Mouse (Mus musculus): ENCODE data around the gene Tfap4. TPM values are rescaled to one million over a fixed set of nuclear protein-coding genes. Genes with fewer than 3 reads are reported as not detected.

The Tfap4 gene
- polyA plus RNA-seq, 1 experiment from 2014 or later = 28.6 TPM

DNA sequence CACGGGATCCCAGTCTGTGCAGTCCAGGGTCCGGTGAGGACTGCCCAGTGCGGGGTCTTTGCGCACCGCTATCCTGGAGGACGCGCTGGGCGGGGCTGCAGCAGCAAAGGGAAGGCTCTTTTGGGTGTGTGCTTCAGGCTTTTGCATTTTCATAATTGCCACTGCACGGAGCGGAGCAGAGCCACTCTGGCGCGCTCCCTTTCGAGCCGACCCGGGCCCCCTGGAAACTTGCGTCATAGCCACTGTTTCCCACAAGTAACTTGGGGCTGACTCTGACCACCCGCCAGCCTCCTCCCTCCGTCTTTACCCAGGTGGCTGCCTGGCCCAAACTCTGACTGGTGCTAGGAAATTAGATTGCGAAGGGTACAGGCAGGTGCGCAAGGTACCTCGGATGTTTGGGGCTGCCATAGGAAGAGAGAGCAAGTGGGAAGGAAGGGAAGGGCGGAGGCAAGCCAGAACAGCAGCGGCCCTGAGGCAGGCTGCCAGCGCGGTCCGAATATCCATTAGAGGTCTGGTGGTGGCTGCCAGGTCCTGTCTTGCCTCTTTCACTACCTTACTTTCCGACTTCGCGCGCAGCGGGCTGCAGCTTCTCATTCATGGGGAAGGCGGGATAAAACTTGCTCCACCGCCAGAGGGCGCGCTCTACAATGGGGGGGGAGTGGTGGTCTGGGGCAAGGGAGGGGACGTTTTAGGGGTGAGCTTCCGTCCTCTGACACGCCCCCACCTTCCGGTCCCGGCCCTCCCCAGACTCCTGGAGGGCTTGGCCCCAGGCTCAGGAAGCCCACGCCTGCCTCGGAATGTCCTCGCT is 695 bp upstream of the Tfap4 start:
- peak overlapping the region; percentile 92 for H3K27ac ChIP-seq (ENCODE audit: low read depth, low read length)
- ATAC-seq (replicated peaks; ENCODE audit: low FRiP score) (peak; percentile 49), DNase-seq (ENCODE audit: low spot score) (peak; percentile 85)
- no peaks in the 10 kb centered on the region; the same call in 1 of the 2 replicates for H3K36me3 ChIP-seq (ENCODE audit: control insufficient read depth, insufficient read depth, low read length)
- H3K4me2 ChIP-seq (ENCODE audit: low read depth, low read length, severe bottlenecking) = peak overlapping the region; percentile 92
- peak overlapping the region; percentile 90 for H3K9ac ChIP-seq (ENCODE audit: low read length)
- no peaks in the 10 kb centered on the region for H3K9me3 ChIP-seq (ENCODE audit: control insufficient read depth, low read length)
- peak overlapping the region; percentile 78 for H3K4me3 ChIP-seq (ENCODE audit: low read depth, low read length)
- H3K4me1 ChIP-seq (replicated peaks; ENCODE audit: control insufficient read depth, insufficient read depth, low read length) = peaks cover 4% of the 10 kb centered on the region; the same call in 1 of the 2 replicates
- H3K27me3 ChIP-seq (ENCODE audit: control insufficient read depth, insufficient read depth, low read length) = no peaks in the 10 kb centered on the region
- 2% methylated on average over 37 of the region's 43 CpGs for WGBS

DNA sequence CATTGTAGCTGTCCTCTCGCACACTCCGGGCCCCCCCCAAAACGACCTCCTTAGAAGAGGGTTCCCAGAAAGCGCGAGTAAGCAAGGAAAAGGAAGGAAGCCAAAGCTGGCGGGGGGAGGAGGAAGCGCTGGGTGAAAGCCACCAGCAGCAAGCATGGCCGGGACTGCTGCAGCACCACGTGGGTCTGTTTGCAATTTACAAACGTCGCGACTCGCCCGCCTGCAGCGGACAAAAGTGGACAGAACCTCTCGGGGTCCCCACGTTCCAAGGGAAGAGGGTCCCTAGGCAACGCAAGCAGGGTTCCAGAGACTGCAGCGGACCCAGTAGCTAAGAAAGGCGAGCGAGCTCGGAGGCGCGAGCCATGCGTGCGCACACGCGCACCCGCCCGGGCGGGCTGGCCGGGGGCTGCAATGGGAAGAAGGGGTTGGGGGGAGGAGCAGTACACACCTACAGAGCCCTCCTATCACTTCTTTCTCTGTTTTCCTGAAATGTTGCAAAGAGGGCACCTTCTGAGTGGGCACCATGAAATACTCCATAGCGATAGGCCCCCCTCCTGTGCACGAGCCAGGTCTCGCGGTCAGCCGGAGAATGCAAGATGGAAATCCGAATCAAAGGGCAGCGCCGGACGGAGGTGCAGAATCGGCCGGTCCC is 548 bp downstream of the Tfap4 start:
- Histone ChIP-seq H3K27ac (ENCODE audit: low read depth, low read length) (peak overlapping the region; percentile 92), H3K4me1 (replicated peaks; ENCODE audit: control insufficient read depth, insufficient read depth, low read length) (peaks cover 4% of the 10 kb centered on the region; the same call in 1 of the 2 replicates), H3K27me3 (ENCODE audit: control insufficient read depth, insufficient read depth, low read length) (no peaks in the 10 kb centered on the region), H3K9ac (ENCODE audit: low read length) (peak overlapping the region; percentile 90), H3K4me2 (ENCODE audit: low read depth, low read length, severe bottlenecking) (peak overlapping the region; percentile 92), H3K4me3 (ENCODE audit: low read depth, low read length) (peak overlapping the region; percentile 78), H3K36me3 (ENCODE audit: control insufficient read depth, insufficient read depth, low read length) (no peaks in the 10 kb centered on the region; the same call in 1 of the 2 replicates), H3K9me3 (ENCODE audit: control insufficient read depth, low read length) (no peaks in the 10 kb centered on the region)
- 1% methylated on average over 43 of the region's 43 CpGs for WGBS
- DNase-seq (ENCODE audit: low spot score) (peak; percentile 78), ATAC-seq (replicated peaks; ENCODE audit: low FRiP score) (peak; percentile 43)

DNA sequence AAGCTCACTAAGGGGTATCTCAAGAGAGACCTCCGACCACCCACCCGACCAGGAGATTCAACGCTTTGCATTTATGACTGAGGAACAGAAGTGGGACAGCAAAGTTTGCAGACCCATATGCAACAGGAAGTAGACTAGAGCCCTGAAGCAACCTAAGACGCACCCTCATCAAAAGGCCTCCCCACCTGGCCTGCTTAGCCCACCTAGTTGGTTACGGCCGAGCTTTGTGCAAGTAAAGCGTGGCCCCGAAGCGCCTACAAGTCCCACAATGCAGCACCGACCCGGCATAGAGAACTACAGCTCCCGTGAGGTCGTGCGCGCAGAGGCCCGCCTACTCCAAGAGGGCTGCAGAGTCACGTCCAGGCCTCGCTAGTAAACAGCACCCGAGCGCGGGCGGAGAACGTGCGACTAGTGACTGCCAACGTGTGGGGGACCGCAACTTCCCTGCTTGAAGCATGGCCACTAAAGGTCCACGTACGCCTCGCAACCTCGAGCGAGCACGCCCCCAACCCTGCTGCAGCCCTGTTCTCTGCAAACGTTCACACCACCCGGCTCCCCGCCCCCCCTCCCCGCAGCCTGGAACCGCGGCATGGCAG is 1.2 kb downstream of the Tfap4 start:
- H3K27me3 ChIP-seq (ENCODE audit: control insufficient read depth, insufficient read depth, low read length) = no peaks in the 10 kb centered on the region
- H3K9me3 ChIP-seq (ENCODE audit: control insufficient read depth, low read length) = no peaks in the 10 kb centered on the region
- H3K9ac ChIP-seq (ENCODE audit: low read length) = peak overlapping the region; percentile 90
- H3K4me2 ChIP-seq (ENCODE audit: low read depth, low read length, severe bottlenecking) = peak overlapping the region; percentile 92
- H3K4me3 ChIP-seq (ENCODE audit: low read depth, low read length) = peak overlapping the region; percentile 78
- no peaks in the 10 kb centered on the region; the same call in 1 of the 2 replicates for H3K36me3 ChIP-seq (ENCODE audit: control insufficient read depth, insufficient read depth, low read length)
- ATAC-seq (replicated peaks; ENCODE audit: low FRiP score) (peak; percentile 93), DNase-seq (ENCODE audit: low spot score) (peak; percentile 95)
- WGBS = under 1% methylated on average over 38 of the region's 38 CpGs
- H3K4me1 ChIP-seq (replicated peaks; ENCODE audit: control insufficient read depth, insufficient read depth, low read length) = peaks cover 4% of the 10 kb centered on the region; the same call in 1 of the 2 replicates
- H3K27ac ChIP-seq (ENCODE audit: low read depth, low read length) = peak overlapping the region; percentile 92

DNA sequence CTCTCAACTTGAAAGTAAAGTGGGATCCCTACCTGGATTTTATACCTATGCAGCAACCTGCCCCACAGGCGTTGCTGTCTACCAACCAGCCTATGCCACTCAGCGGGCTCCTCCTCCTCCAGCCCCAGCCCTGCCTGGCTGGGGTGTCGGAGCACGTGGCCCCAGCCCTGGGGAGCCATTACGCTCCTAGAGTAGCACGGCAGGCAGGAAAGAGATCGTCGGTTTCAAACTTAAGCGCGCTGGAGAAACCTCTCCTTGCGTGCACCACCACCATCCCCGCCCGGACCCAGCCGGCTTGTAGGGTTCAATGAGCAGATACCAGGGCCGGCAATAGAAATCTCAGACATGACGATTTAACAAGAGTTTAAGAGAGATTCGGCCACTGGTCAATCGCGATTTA is 1.7 kb downstream of the Tfap4 start:
- Histone ChIP-seq H3K9ac (ENCODE audit: low read length) (peak overlapping the region; percentile 90), H3K4me1 (replicated peaks; ENCODE audit: control insufficient read depth, insufficient read depth, low read length) (peaks cover 4% of the 10 kb centered on the region; the same call in 1 of the 2 replicates), H3K4me3 (ENCODE audit: low read depth, low read length) (peak overlapping the region; percentile 78), H3K36me3 (ENCODE audit: control insufficient read depth, insufficient read depth, low read length) (no peaks in the 10 kb centered on the region; the same call in 1 of the 2 replicates), H3K27ac (ENCODE audit: low read depth, low read length) (peak overlapping the region; percentile 92; the same call in 1 of the 2 replicates), H3K27me3 (ENCODE audit: control insufficient read depth, insufficient read depth, low read length) (no peaks in the 10 kb centered on the region), H3K4me2 (ENCODE audit: low read depth, low read length, severe bottlenecking) (peak overlapping the region; percentile 92), H3K9me3 (ENCODE audit: control insufficient read depth, low read length) (no peaks in the 10 kb centered on the region)
- ATAC-seq (replicated peaks; ENCODE audit: low FRiP score) (peak; percentile 39), DNase-seq (ENCODE audit: low spot score) (peak; percentile 74)
- WGBS = under 1% methylated on average over 19 of the region's 19 CpGs

DNA sequence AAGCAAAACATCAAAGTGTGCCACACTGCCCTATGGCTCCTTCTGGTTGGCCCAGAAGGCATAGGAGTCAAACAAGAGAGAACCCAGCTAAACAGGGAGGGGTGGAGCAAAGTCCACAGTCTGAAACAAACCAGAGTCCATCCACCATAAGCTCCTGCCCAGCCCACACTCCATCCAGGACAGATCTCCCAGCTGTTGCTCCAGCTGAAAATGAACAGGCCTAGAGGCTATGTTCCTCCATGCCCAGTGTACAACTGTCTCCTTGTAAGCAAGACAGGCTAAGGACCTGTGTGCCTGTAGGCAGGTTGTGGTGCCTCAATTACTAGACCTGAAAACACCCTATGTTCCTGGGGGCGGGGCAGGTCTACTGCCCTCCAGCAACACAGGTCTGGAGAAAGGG is 2.6 kb downstream of the Tfap4 start:
- Histone ChIP-seq H3K4me2 (ENCODE audit: low read depth, low read length, severe bottlenecking) (peak overlapping the region; percentile 92; the same call in 1 of the 2 replicates), H3K27ac (ENCODE audit: low read depth, low read length) (no peak overlapping the region), H3K36me3 (ENCODE audit: control insufficient read depth, insufficient read depth, low read length) (no peaks in the 10 kb centered on the region; the same call in 1 of the 2 replicates), H3K4me3 (ENCODE audit: low read depth, low read length) (peak overlapping the region; percentile 78), H3K27me3 (ENCODE audit: control insufficient read depth, insufficient read depth, low read length) (no peaks in the 10 kb centered on the region), H3K4me1 (replicated peaks; ENCODE audit: control insufficient read depth, insufficient read depth, low read length) (peaks cover 4% of the 10 kb centered on the region; the same call in 1 of the 2 replicates), H3K9me3 (ENCODE audit: control insufficient read depth, low read length) (no peaks in the 10 kb centered on the region), H3K9ac (ENCODE audit: low read length) (peak overlapping the region; percentile 90)
- ATAC-seq (replicated peaks; ENCODE audit: low FRiP score) (no peak), DNase-seq (ENCODE audit: low spot score) (no peak)
- 91% methylated on average over 1 of the region's 1 CpGs for WGBS

DNA sequence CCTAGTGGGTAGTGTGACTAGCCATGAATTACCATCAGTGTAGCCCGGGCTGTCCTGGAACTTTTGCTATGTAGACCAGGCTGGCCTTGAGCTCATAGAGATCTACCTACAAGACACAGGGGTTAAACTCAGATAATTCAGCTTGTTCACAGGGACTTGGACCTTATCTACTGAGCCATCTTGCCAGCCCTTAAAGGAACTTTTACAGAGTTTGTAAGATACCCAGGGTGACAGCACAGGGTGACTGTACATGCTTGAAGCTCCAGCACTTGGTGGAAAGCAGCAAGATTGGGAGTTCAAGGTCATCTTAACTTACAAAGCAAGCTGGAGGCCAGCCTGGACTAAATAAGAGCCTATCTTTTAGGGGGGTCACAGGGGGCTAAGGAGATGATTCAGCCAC is 4.1 kb downstream of the Tfap4 start:
- Histone ChIP-seq H3K27me3 (ENCODE audit: control insufficient read depth, insufficient read depth, low read length) (no peaks in the 10 kb centered on the region), H3K4me1 (replicated peaks; ENCODE audit: control insufficient read depth, insufficient read depth, low read length) (peaks cover 4% of the 10 kb centered on the region; the same call in 1 of the 2 replicates), H3K9ac (ENCODE audit: low read length) (no peak overlapping the region), H3K4me2 (ENCODE audit: low read depth, low read length, severe bottlenecking) (no peak overlapping the region), H3K9me3 (ENCODE audit: control insufficient read depth, low read length) (no peaks in the 10 kb centered on the region), H3K27ac (ENCODE audit: low read depth, low read length) (no peak overlapping the region), H3K4me3 (ENCODE audit: low read depth, low read length) (no peak overlapping the region), H3K36me3 (ENCODE audit: control insufficient read depth, insufficient read depth, low read length) (no peaks in the 10 kb centered on the region; the same call in 1 of the 2 replicates)
- ATAC-seq (replicated peaks; ENCODE audit: low FRiP score) (no peak), DNase-seq (ENCODE audit: low spot score) (no peak)
- WGBS = 89% methylated on average over 1 of the region's 1 CpGs

DNA sequence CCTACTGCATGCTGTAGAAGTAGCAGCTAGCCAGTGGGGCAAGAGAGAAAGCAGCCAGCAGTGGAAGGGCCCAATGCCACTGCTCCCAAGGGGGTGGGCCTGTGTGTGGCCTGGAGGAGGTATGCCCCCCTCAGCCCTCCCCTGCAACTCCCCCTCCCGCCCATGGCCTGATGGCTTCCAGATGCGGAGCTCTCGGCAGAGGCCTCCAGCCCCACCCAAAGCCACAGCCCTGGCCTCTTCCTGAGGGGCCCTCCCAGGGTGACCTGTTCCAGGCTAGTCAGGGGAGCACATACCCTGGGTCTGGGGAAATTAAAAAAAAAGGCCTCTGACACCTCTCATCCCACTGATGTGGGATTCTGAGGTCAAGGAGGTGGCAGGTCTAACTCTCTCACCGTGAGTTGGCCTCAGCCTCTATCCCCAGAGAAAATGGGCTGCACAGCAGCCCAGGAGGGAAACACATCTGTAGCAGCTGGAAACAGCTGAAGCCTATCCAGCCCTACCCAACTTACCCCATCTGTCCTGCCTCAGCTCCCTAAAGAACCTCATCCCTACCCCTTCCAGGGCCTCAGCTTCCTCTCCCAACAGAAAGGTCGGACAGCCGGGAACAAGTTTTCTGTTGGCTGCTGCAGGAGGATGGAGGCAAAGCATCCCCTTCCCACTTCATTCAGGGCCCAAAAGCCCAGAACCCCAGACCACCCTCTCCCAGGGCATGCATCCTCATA is 6.7 kb downstream of the Tfap4 start:
- H3K4me2 ChIP-seq (ENCODE audit: low read depth, low read length, severe bottlenecking) = no peak overlapping the region
- no peaks in the 10 kb centered on the region for H3K9me3 ChIP-seq (ENCODE audit: control insufficient read depth, low read length)
- DNase-seq (ENCODE audit: low spot score) (peak; percentile 66), ATAC-seq (replicated peaks; ENCODE audit: low FRiP score) (no peak)
- no peaks in the 10 kb centered on the region; the same call in 1 of the 2 replicates for H3K36me3 ChIP-seq (ENCODE audit: control insufficient read depth, insufficient read depth, low read length)
- 76% methylated on average over 6 of the region's 6 CpGs for WGBS
- H3K4me3 ChIP-seq (ENCODE audit: low read depth, low read length) = no peak overlapping the region
- H3K27me3 ChIP-seq (ENCODE audit: control insufficient read depth, insufficient read depth, low read length) = no peaks in the 10 kb centered on the region
- no peak overlapping the region for H3K9ac ChIP-seq (ENCODE audit: low read length)
- H3K27ac ChIP-seq (ENCODE audit: low read depth, low read length) = no peak overlapping the region
- H3K4me1 ChIP-seq (replicated peaks; ENCODE audit: control insufficient read depth, insufficient read depth, low read length) = peaks cover 4% of the 10 kb centered on the region; the same call in 1 of the 2 replicates

DNA sequence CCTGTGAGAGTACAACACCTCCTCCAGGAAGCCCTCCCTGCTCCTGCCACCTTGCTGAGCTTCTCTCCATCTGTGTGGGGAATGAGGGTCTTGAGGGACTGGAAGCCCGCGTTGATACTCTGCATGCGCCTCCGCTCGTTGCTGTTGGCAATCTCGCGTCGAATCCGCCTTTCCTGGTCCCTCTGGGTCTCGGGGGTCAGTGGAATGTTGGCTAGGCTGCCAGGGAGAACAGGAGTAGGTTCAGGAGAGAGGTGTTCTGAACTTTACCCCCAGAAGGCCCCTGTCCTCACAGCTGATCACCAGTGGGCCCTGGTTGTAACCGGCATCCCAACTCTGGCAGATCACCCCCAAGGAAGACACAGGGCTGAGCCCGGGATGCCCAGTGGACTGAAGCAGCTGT is 7.8 kb downstream of the Tfap4 start:
- ATAC-seq (replicated peaks; ENCODE audit: low FRiP score) (no peak), DNase-seq (ENCODE audit: low spot score) (no peak)
- H3K4me1 ChIP-seq (replicated peaks; ENCODE audit: control insufficient read depth, insufficient read depth, low read length) = no peaks in the 10 kb centered on the region; the same call in 1 of the 2 replicates
- H3K4me2 ChIP-seq (ENCODE audit: low read depth, low read length, severe bottlenecking) = no peak overlapping the region
- no peak overlapping the region for H3K4me3 ChIP-seq (ENCODE audit: low read depth, low read length)
- H3K27ac ChIP-seq (ENCODE audit: low read depth, low read length) = no peak overlapping the region
- H3K36me3 ChIP-seq (ENCODE audit: control insufficient read depth, insufficient read depth, low read length) = no peaks in the 10 kb centered on the region; the same call in 1 of the 2 replicates
- H3K9me3 ChIP-seq (ENCODE audit: control insufficient read depth, low read length) = no peaks in the 10 kb centered on the region
- no peak overlapping the region; the same call in 1 of the 2 replicates for H3K9ac ChIP-seq (ENCODE audit: low read length)
- H3K27me3 ChIP-seq (ENCODE audit: control insufficient read depth, insufficient read depth, low read length) = no peaks in the 10 kb centered on the region
- 86% methylated on average over 12 of the region's 12 CpGs for WGBS
